Comparison of ENCODE assay signal across 29 mouse cellular contexts in the genomic region with DNA sequence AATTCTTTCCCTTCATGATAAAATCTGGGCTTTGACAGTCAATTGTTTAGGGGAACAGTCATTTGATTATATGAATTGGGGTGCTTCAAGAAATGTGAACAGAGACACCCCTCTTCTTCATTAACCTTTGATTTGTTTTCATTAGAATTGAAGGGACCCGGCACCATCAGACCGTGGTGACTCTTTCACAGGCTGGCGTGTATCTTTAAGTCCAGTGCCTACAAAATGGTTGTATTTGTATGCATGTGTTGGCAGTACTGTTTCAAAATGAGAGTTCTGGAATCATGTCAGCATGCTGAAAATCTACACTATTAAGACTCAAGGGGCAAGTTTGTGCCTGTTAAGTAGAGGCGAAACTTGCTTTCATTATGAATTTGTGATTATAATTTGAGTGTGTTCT.
"Had no signal": no experiment of that assay in that cellular context is flagged by ENCODE, and none has a peak within 500 bp of the region (broad histone marks: within the 10 kb centered on the region; RNA-seq: fewer than 3 reads in every experiment).

No protein-coding gene starts in this region.

- H3K9me3 ChIP-seq: limb, embryonic 10.5 days; limb, embryonic 12.5 days; limb, embryonic 13.5 days; limb, embryonic 15.5 days; liver, embryonic 12.5 days; liver, embryonic 13.5 days; liver, embryonic 15.5 days; lung, embryonic 15.5 days; megakaryocyte, embryonic 14.5 days; midbrain, embryonic 10.5 days; midbrain, embryonic 12.5 days; midbrain, embryonic 13.5 days; midbrain, embryonic 15.5 days had no signal

- H3K4me3 ChIP-seq: limb, embryonic 10.5 days; limb, embryonic 12.5 days; limb, embryonic 13.5 days; limb, embryonic 15.5 days; liver, embryonic 12.5 days; liver, embryonic 13.5 days; liver, embryonic 15.5 days; lung, embryonic 15.5 days; megakaryocyte, embryonic 14.5 days; midbrain, embryonic 10.5 days; midbrain, embryonic 12.5 days; midbrain, embryonic 13.5 days; midbrain, embryonic 15.5 days; myocyte had no signal

- H3K27ac ChIP-seq: limb, embryonic 10.5 days; limb, embryonic 12.5 days; limb, embryonic 13.5 days; limb, embryonic 15.5 days; liver, embryonic 12.5 days; liver, embryonic 13.5 days; liver, embryonic 14.5 days; liver, embryonic 15.5 days; lung, embryonic 15.5 days; macrophage; midbrain, embryonic 10.5 days; midbrain, embryonic 12.5 days; midbrain, embryonic 13.5 days; midbrain, embryonic 15.5 days had no signal

- DNase-seq: left cerebral cortex, postnatal 4 days; liver; liver, embryonic 13.5 days; liver, postnatal 0 days; lung, adult 18-20 months; lung, adult 2 months; lung, embryonic 14.5 days; lung, postnatal 10 days; lung, postnatal 14 days; lung, postnatal 36 days; lung, postnatal 4 days; midbrain, embryonic 14.5 days had no signal

- H3K9ac ChIP-seq: limb, embryonic 12.5 days; limb, embryonic 13.5 days; limb, embryonic 15.5 days; liver, embryonic 12.5 days; liver, embryonic 13.5 days; liver, embryonic 14.5 days; liver, embryonic 15.5 days; liver, postnatal 0 days; lung, embryonic 14.5 days; lung, embryonic 15.5 days; midbrain, embryonic 12.5 days; midbrain, embryonic 13.5 days; midbrain, embryonic 15.5 days had no signal

- H3K4me2 ChIP-seq: limb, embryonic 12.5 days; limb, embryonic 13.5 days; limb, embryonic 15.5 days; liver, embryonic 11.5 days; liver, embryonic 12.5 days; liver, embryonic 13.5 days; liver, embryonic 15.5 days; lung, embryonic 14.5 days; lung, embryonic 15.5 days; midbrain, embryonic 11.5 days; midbrain, embryonic 12.5 days; midbrain, embryonic 13.5 days; midbrain, embryonic 15.5 days had no signal

- H3K36me3 ChIP-seq: limb, embryonic 10.5 days; limb, embryonic 12.5 days; limb, embryonic 13.5 days; limb, embryonic 15.5 days; liver, embryonic 12.5 days; liver, embryonic 13.5 days; liver, embryonic 15.5 days; lung, embryonic 15.5 days; midbrain, embryonic 10.5 days; midbrain, embryonic 12.5 days; midbrain, embryonic 13.5 days; midbrain, embryonic 15.5 days had no signal

- H3K27me3 ChIP-seq: limb, embryonic 12.5 days; limb, embryonic 13.5 days; limb, embryonic 15.5 days; liver, embryonic 12.5 days; liver, embryonic 13.5 days; liver, embryonic 15.5 days; lung, embryonic 15.5 days; megakaryocyte, embryonic 14.5 days; midbrain, embryonic 12.5 days; midbrain, embryonic 13.5 days; midbrain, embryonic 15.5 days had no signal

- H3K4me1 ChIP-seq: limb, embryonic 15.5 days; liver, embryonic 15.5 days; midbrain, embryonic 10.5 days; midbrain, embryonic 12.5 days; midbrain, embryonic 13.5 days; midbrain, embryonic 15.5 days had no signal
